Mouse (Mus musculus) testis, adult 10 weeks (tissue): Measurements from ENCODE around the gene Olfr1495. TPM values are rescaled to one million over a fixed set of nuclear protein-coding genes. Genes with fewer than 3 reads are reported as not detected.

Experiments
- polyA plus RNA-seq: library from polyadenylated mRNA; stranded (reverse); fragments of 350-450 nt; fragmentation: Illumina TruSeq; extraction: RNeasy Lipid Tissue Mini Kit (QIAGEN cat#74804); gene quantifications from one replicate; pipeline ENCODE4 v1.2.3, GENCODE M21; 2014; ENCODE audit warnings: low read depth, low replicate concordance

Olfr1495 gene
- polyA plus RNA-seq: not detected

DNA sequence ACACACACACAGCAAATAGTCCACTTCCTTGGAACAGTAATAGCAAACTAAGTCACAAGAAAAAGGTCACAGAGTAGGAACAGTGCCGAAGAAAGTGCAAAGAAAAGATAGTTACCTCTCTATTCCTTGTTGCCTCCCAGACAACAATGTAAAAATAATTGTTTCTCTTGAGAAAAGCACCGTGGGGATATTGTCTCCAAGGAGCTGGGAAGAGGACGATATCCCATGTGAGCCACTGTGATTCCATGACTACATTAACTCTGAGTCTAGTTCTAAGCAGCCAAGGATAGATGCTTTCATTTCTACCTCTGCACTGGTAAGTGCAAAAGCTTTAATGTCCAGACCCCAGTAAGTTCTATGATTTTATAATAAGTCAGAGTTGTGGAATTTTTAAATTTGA lies at the start of gene Olfr1495:
Olfr1495 (plus strand) TSS at position 301 of the 400 bp plus-strand sequence.

DNA sequence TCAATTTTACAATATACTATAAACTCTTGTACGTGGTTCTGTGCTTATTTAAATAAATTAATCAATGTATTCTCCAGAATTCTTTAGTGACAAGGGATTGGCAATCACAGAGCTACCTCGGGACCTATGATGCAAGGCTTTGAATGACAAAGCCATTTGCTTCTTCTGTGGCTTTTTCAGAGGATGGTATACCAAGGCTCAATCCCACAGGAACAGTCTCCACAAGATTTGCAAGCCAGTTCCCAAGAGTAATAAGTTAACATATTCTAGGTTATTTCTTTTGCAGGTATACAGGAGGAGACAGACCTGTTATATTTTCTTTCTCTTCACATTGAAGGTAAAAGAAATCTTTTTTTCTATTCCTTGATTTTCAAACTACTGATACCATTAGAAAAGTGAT lies 41.4 kb upstream of the Olfr1495 start, which contains the start of gene Olfr1493-ps1:
Olfr1493-ps1 (plus strand) TSS at position 301 of the 400 bp plus-strand sequence.

DNA sequence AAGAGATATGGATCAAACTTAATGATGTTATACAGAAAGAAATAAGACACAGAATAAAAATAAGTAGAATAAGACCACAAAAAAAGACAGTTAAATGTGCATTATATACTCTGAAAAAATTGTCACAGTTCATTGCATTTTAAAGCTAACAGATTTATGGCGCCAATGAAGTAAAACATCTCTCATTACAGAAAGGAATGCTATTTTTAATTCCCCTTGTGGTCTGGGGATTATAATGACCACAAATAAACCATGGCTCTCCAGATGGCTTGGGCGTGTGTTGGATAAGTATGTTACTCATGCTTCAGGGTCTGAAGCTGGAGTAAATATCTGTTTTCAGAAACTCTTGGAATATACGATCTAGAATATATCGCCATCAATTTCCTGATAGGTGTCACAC lies 25.0 kb upstream of the Olfr1495 start, which contains the start of gene Olfr1494:
Olfr1494 (plus strand) TSS at position 301 of the 400 bp plus-strand sequence.

GRCm38 (mm10) chr19:13777578-13777977 lies 13.2 kb downstream of the Olfr1495 start, which contains the start of gene Olfr1496:
Olfr1496 (plus strand) TSS chr19:13777878.

DNA sequence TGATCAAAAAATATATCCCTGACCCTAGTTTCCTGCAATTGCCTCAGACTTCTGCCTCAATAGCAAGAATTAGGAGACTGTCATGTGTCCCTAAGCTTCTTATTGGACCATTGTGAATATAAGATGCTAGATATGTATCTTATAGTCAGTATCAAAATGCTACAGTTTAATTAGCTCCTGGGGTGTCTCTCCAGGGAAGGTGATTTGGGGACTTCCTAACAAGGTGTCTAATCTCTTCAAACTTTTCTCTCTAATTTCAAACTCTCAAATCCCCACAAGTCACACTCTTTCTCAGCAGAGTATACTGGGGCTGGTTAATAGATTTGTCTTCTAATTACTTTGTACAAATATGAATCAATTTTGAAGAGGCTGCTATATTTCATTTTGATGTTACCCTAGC lies 33.7 kb downstream of the Olfr1495 start, which contains the start of gene Olfr1497:
Olfr1497 (minus strand) TSS at position 101 of the 400 bp plus-strand sequence.

DNA sequence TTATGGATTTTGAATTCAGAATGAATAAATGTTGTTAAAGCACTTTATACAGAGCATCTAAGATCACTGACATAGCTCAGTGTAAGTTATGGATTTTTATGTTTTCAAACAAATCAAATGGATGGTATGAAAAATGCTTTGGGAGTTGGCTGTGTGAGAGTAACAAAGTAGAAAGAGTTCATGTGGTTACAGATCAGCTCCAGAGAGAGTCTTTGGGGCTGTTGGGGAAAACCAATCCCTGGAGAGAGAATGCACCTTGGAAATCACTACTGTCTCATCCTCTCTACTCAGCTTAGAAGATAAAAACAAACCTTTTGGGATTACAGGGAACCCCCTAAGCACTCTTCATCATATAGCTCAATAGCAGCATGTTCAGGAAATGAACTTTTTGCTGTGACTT lies 54.9 kb downstream of the Olfr1495 start, which contains the start of gene Olfr1499:
Olfr1499 (minus strand) TSS at position 101 of the 400 bp plus-strand sequence.

Other genes starting within 250 kb of the Olfr1495 start
- not detected for gene Olfr1480, start 236.7 kb upstream of the Olfr1495 start, polyA plus RNA-seq
- not detected for gene Olfr1484, start 181.1 kb upstream of the Olfr1495 start, polyA plus RNA-seq
- not detected for gene Olfr1487, start 147.2 kb upstream of the Olfr1495 start, polyA plus RNA-seq
- not detected for gene Olfr1489, start 133.0 kb upstream of the Olfr1495 start, polyA plus RNA-seq
- not detected for gene Olfr1490, start 113.5 kb upstream of the Olfr1495 start, polyA plus RNA-seq
- not detected for gene Olfr1491, start 67.3 kb upstream of the Olfr1495 start, polyA plus RNA-seq
- not detected for gene Olfr1493-ps1, start 41.3 kb upstream of the Olfr1495 start, polyA plus RNA-seq
- not detected for gene Olfr1494, start 24.9 kb upstream of the Olfr1495 start, polyA plus RNA-seq
- not detected for gene Olfr1496, start 13.3 kb downstream of the Olfr1495 start, polyA plus RNA-seq
- not detected for gene Olfr1497, start 33.6 kb downstream of the Olfr1495 start, polyA plus RNA-seq
- not detected for gene Olfr1499, start 54.8 kb downstream of the Olfr1495 start, polyA plus RNA-seq
- not detected for gene Olfr1500, start 65.9 kb downstream of the Olfr1495 start, polyA plus RNA-seq
- gene Olfr1501, start 86.1 kb downstream of the Olfr1495 start, polyA plus RNA-seq: not detected
- not detected for gene Olfr1502, start 97.2 kb downstream of the Olfr1495 start, polyA plus RNA-seq
- not detected for gene Olfr1504, start 133.3 kb downstream of the Olfr1495 start, polyA plus RNA-seq
- not detected for gene Olfr1505, start 148.9 kb downstream of the Olfr1495 start, polyA plus RNA-seq